8 mouse cellular contexts compared by ENCODE assay signal in the genomic region with DNA sequence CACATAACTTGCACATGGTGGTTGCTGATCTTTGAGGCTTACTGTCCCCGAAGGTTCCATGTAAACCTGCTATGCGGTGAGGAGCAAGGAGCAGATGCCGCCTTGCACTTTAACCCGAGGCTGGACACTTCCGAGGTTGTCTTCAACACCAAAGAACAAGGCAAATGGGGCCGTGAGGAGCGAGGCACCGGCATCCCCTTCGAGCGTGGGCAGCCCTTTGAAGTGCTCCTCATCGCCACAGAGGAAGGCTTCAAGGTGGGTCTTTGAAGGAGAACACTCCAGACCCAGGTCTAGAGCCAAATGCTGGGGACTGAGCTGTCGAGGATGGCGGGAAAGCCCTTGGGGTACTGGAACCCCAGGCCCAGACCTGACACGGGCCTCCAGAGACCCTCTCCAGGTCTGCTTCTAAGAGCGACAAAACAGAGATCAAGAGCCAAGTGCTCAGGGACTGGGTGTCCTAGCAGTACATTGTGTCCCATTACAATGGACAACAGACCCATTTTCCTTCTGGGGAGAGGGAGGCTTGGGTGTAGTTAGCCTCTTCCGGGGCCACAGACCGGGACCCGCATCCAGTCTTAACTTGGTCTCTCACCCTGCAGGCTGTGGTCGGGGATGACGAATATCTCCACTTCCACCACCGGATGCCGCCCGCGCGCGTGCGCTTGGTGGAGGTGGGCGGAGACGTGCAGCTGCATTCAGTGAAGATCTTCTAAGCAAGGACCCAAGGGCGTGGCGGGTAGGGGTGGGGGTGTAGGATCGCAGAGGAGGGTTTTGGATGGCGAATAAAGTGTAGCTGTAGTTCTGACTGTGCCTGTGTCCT. TPM values are rescaled to one million over a fixed set of nuclear protein-coding genes. Genes with fewer than 3 reads are reported as not detected.
A peak's percentile ranks its signal among the peaks of the same experiment; 100 is the strongest.
DNase-seq lines count a peak whose midpoint lies in the region.

No protein-coding gene starts in this region.

- no peaks in the 10 kb centered on the region for H3K79me2 ChIP-seq in macrophage (ENCODE audit: inconsistent target)

- peak overlapping the region; percentile 5; the same call in 1 of the 2 replicates for H3K4me3 ChIP-seq in macrophage (ENCODE audit: inconsistent target)

- no peaks in the 10 kb centered on the region for H3K36me3 ChIP-seq in macrophage (ENCODE audit: inconsistent target)

- peak overlapping the region; percentile 46 for H3K27ac ChIP-seq in macrophage

- DNase-seq in MEL-GATA-1-ER (ENCODE audit: extremely low read depth, low read depth), result peak; percentile 92
- peak; percentile 77 for DNase-seq in embryo, embryonic 10 days (ENCODE audit: low spot score)
- DNase-seq in gastrocnemius, postnatal 10 days, result peak; percentile 74
- DNase-seq in induced T-regulatory cell, adult 2 months (ENCODE audit: low read depth), result peak; percentile 99
- DNase-seq in left cerebral cortex, adult 8-10 months (ENCODE audit: low spot score in 2 of 2), result peak; percentile 80 to 86
- peak; percentile 84 to 85 for DNase-seq in right cerebral cortex, postnatal 10 days (ENCODE audit: low spot score in 2 of 2)
- DNase-seq in urinary bladder, postnatal 25 days (ENCODE audit: low spot score), result peak; percentile 81

- WGBS in macrophage (ENCODE audit: missing documents), result 33% methylated on average over 29 of the region's 33 CpGs

RNA-seq across cellular contexts. Expression of gene Lgals7, which starts 2.0 kb away (rescaled TPM):
- under 1 TPM in 1 of 2 experiments, not detected in 1; 0.56 TPM for total RNA-seq in gastrocnemius, postnatal 10 days (2021)
- total RNA-seq in left cerebral cortex, adult 8-10 months (2022), result not detected
- total RNA-seq in macrophage (2018; cell fraction: chromatin; rRNA removed), result not detected
- not detected for total RNA-seq in macrophage (2018; cell fraction: cytosol; rRNA removed)
- total RNA-seq in macrophage (2018; cell fraction: nucleus; rRNA removed), result not detected
- polyA plus RNA-seq in macrophage (2018), result not detected in 3 replicates

RNA-seq across cellular contexts. Expression of gene Capn12, which starts 15.5 kb away (rescaled TPM):
- total RNA-seq in gastrocnemius, postnatal 10 days (2021), result under 1 TPM; 0.23 to 0.27 TPM
- total RNA-seq in left cerebral cortex, adult 8-10 months (2022), result 1 to 10 TPM in 3 of 4 experiments, under 1 TPM in 1; 0.41 to 2.3 (median 1.3) TPM
- total RNA-seq in macrophage (2018; cell fraction: chromatin; rRNA removed), result not detected
- total RNA-seq in macrophage (2018; cell fraction: cytosol; rRNA removed), result under 1 TPM in 3 of 26 experiments, not detected in 23; 0.03 to 0.11 (median 0.06) TPM
- total RNA-seq in macrophage (2018; cell fraction: nucleus; rRNA removed), result not detected
- polyA plus RNA-seq in macrophage (2018), result 0.22 TPM in 1 of 3 replicates, not detected in the others

RNA-seq across cellular contexts. Expression of gene Lgals4, which starts 32.0 kb away (rescaled TPM):
- 1 to 10 TPM; 3.7 to 7.4 TPM for total RNA-seq in gastrocnemius, postnatal 10 days (2021)
- 1 to 10 TPM; 1.4 to 3.4 (median 3.0) TPM for total RNA-seq in left cerebral cortex, adult 8-10 months (2022)
- total RNA-seq in macrophage (2018; cell fraction: chromatin; rRNA removed), result 10 to 100 TPM in 24 of 26 experiments, 1 to 10 TPM in 2; 6.2 to 44.7 (median 16.5) TPM
- total RNA-seq in macrophage (2018; cell fraction: cytosol; rRNA removed), result under 1 TPM in 22 of 26 experiments, not detected in 4; 0.11 to 0.97 (median 0.34) TPM
- 10 to 100 TPM in 10 of 26 experiments, 1 to 10 TPM in 15, under 1 TPM in 1; 0.92 to 21.5 (median 7.1) TPM for total RNA-seq in macrophage (2018; cell fraction: nucleus; rRNA removed)
- polyA plus RNA-seq in macrophage (2018), result 0.96 to 1.1 TPM (median 1.1 TPM) in 3 replicates

RNA-seq across cellular contexts. Expression of gene Ech1, which starts 40.7 kb away (rescaled TPM):
- 100 to 1,000 TPM; 182 to 227 TPM for total RNA-seq in gastrocnemius, postnatal 10 days (2021)
- 10 to 100 TPM; 57.9 to 68.0 (median 62.2) TPM for total RNA-seq in left cerebral cortex, adult 8-10 months (2022)
- total RNA-seq in macrophage (2018; cell fraction: chromatin; rRNA removed), result 10 to 100 TPM; 11.1 to 99.6 (median 28.2) TPM
- 100 to 1,000 TPM in 11 of 26 experiments, 10 to 100 TPM in 15; 70.9 to 130 (median 96.5) TPM for total RNA-seq in macrophage (2018; cell fraction: cytosol; rRNA removed)
- 10 to 100 TPM; 14.0 to 65.4 (median 27.7) TPM for total RNA-seq in macrophage (2018; cell fraction: nucleus; rRNA removed)
- polyA plus RNA-seq in macrophage (2018), result 92.1 to 101 TPM (median 96.5 TPM) in 3 replicates

RNA-seq across cellular contexts. Expression of gene Hnrnpl, which starts 57.4 kb away (rescaled TPM):
- 100 to 1,000 TPM; 244 to 291 TPM for total RNA-seq in gastrocnemius, postnatal 10 days (2021)
- total RNA-seq in left cerebral cortex, adult 8-10 months (2022), result 100 to 1,000 TPM; 433 to 466 (median 453) TPM
- 100 to 1,000 TPM; 297 to 958 (median 624) TPM for total RNA-seq in macrophage (2018; cell fraction: chromatin; rRNA removed)
- 100 to 1,000 TPM; 170 to 374 (median 257) TPM for total RNA-seq in macrophage (2018; cell fraction: cytosol; rRNA removed)
- total RNA-seq in macrophage (2018; cell fraction: nucleus; rRNA removed), result 100 to 1,000 TPM; 244 to 752 (median 371) TPM
- polyA plus RNA-seq in macrophage (2018), result 170 to 242 TPM (median 175 TPM) in 3 replicates

Comparison
In these comparisons a context has a peak if more than half of its experiments do, and no peak if none do; other contexts are left out.
1. Peak in every context shown above with its lines: DNase-seq, H3K4me3 ChIP-seq and H3K27ac ChIP-seq.